Mouse (Mus musculus): ENCODE data around the gene Smyd1.

Smyd1 gene

DNA sequence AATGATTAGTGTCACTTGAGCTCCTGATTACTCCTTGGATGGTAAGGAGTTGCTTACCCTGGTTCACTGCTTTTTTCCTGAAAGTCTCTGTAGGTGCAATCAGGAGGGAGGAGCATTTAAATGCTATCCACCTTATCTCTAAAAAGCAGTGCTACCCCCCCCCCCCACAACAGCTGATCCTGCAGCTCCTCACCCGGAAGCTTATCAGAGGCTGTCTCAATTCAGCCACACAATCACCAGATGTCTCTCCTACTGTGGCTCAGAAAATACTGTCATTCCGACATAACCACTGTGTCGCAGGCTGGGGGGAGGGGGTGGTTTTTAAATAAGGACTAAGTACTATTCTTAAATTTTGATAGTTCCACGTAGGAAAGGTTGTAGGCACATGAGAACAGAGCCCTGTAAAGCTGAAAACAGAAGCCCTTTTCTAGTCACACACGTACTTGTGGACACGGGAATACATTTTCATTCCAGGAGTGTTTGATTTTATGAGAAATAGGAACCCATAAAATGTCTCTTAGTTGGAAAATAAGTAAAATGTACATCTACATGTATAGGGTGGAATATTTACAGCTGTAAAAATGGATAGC lies 61.9 kb downstream of the Smyd1 start:
- no peak for DNase-seq (ENCODE audit: low spot score in 2 of 2)

DNA sequence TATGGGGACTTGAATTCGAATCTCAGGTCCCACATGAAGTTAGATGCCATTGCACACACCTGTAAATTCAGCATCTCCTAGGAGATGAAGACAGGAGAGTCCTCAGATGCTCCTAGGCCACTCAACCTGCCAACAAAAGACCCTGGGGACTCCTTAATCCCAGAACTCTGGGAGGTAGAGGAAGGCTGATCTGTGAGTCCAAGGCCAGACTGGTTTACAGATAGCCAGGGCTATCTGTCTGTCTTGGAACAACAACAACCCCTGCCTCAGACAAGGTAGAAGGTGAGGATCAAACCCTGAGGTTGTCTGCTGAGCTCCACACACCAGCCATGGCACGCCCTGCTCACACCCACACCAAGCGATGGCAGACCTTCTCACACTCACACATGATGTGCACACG lies 62.9 kb downstream of the Smyd1 start:
- DNase-seq (ENCODE audit: low spot score in 2 of 2) = no peak

DNA sequence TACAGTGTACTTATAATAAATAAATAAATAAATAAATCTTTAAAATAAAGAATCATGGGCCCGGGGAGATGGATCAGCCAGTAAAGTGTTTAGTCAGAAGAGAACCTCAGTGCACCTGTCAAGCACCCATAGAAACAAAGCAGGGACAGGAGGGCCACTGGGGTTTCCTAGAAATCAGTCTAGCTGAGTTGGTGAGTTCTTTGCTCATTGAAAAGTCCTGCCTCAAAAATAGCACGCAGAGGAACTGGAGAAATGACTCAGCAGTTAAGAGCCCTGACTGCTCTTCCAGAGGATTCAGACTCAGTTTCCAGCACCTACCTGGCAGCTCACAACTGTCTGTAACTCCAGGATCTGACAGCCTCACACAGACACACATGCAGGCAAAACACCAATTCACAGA lies 63.5 kb downstream of the Smyd1 start:
- DNase-seq (ENCODE audit: low spot score in 2 of 2) = no peak

DNA sequence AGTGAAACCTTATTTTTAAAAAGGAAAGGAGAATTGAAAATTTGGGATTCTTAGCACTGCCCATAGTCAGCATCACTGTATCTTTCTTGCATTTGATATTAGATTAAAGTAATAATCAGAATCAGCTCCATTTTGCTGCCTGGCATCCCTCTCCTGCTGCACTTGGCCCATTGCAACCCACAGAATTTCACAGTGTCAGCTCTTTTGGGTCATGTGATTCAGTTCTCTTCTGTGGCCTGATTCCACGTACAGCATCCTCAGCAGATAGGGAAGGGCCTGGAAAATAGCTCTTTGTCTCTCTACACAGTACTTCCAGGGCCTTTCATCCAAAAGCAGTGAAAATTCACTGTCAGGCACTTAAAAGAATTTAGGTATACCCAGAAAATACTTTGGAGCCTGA lies 64.7 kb downstream of the Smyd1 start:
- DNase-seq (ENCODE audit: low spot score in 2 of 2) = no peak

DNA sequence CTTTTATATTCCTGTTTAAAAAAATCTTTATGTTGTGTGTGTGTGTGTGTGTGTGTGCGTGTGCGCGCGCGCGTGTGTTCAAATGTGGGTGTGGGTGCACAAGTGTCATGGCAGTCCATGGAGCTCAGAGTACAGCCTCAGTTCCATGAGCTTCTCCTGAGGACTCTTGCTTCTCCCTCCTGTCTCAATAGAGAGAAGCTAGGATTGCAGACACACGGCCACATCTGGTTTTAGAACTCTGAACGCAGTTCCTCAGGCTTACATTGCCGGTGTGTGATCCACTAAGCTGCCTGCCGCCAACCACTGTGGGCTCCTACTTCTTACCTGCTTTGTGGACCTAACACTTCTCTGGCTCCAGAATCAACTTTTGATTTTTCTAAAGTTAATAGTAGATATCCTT lies 65.9 kb downstream of the Smyd1 start:
- DNase-seq (ENCODE audit: low spot score in 2 of 2) = no peak

DNA sequence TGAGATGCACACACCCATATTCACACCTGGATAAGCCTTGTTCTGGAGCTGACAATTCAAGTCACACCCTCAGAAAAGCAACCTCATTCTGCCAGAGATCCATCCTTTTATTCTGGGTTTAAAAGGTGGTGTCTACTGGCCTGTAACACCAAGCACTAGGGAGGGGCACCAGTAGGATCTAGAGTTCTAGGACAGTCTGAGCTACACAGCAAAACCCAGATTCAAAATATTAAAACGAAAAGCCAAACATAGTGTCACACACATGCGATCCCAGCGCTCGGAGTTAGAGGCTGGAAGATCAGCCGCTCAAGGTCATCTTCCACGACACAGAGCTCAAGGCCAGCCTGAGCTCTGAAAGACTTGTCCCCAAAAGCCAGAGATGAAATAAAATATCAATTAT lies 67.6 kb downstream of the Smyd1 start:
- no peak for DNase-seq (ENCODE audit: low spot score in 2 of 2)

DNA sequence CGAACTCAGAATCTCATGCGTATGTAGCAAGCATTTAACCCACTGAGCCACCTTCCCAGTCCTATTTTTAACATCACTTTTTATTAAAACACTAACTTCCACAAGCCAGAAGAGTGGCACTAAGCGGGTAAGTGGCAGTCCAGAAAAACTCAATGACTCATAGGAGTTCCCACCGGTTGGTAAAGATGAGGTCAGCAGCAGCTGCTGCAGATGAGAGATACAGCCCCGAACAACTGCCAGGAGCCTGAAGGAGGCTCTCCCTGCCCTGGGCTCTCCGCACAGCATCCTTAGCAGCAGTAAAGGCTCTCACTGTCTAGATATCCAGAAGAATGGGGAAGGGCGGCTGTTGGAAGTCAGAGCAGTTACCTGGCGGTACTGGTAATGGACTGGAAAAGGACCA lies 71.1 kb downstream of the Smyd1 start:
- DNase-seq (ENCODE audit: low spot score in 2 of 2) = no peak

DNA sequence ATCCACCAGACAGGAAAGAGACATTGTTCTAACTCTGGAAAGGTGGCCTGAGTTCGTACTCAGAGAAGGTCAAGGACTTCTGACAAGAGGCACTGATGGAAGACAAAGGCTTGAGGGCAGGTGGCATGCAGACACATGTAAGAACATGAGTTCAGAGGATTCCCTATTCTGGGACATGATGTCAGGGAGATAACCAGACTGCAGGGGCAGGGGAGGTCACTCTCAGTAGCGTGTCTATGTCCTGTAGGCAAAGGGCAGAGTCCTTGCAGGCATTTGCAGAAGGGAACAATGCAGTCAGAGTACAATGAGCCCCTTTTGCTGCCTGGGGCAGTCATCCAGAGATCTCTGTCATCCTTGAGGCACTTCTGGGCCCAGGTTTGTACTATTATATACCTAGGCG lies 72.4 kb downstream of the Smyd1 start:
- no peak for DNase-seq (ENCODE audit: low spot score in 2 of 2)

DNA sequence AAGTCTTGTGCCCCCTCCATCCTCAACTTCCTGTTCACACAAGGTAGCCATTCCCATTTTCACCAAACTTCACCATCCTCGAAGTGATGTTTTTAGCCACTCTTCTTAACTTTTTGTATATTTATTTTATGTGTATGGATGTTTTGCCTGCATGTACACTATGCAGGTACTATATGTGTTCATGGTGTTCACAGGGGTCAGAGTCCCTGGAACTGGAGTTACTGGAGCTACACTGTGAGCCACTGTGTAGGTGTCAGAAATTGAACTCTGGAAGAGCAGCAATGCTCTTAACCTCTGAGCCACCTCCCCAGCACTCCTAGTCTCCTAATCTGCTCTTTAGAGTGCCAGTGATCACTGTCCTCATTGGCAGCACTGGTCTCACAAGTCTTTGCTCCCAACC lies 73.6 kb downstream of the Smyd1 start:
- DNase-seq (ENCODE audit: low spot score in 2 of 2) = no peak

DNA sequence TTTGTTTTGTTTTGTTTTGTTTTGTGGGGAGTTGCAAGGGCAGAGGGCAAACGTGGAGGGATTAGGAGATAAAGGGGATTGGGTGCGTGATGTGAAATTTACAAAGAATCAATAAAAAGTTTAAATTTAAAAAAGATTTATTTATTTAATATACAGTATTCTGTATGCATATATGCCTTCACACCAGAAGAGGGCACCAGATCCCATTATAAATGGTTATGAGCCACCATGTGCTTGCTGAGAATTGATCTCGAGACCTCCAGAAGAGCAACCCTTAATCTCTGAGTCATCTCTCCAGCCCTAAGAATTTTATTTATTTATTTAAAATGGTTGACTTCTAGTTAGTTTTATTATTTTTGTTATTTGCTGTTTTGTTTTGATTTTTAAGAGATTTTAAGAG lies 78.8 kb downstream of the Smyd1 start:
- no peak for DNase-seq (ENCODE audit: low spot score in 2 of 2)

DNA sequence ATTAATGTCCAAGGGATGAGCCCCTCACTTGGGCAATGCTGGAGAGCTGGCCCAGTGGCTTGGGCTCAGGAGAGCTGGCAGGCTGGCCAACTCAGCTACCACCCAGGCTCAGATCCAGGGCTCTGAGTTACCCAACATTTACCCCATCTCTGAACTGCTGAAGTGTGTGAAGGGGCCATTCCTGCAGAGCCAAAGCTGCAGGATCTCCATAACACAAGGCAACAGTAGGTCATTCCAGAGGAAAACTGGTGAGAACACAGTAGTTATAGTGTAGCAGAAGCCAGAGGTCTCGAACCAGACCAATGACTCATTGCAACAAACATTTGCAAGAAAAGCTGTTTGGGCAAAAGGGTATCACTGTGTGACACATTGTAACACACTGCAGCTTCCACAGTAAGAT lies 79.2 kb downstream of the Smyd1 start:
- no peak for DNase-seq (ENCODE audit: low spot score in 2 of 2)

DNA sequence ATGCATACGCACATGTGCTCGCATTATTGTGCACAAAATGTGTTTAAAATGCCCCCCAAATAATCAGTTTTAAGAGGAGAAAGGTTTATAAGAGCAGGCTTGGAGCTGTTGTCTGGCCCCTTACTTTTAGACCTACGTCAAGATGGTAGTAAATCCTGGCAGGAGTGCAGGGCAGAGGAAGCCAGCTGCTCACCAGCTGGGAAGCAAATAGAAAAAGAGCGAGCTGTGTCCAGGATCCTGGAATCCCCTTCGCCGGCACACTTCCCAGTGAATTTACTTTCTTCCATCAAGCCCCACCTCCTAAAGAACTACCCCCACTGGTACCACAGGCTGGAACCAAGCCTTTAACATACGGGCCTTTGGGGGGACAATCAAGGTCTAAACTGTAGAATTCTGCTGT lies 81.2 kb downstream of the Smyd1 start:
- DNase-seq (ENCODE audit: low spot score in 2 of 2) = no peak

DNA sequence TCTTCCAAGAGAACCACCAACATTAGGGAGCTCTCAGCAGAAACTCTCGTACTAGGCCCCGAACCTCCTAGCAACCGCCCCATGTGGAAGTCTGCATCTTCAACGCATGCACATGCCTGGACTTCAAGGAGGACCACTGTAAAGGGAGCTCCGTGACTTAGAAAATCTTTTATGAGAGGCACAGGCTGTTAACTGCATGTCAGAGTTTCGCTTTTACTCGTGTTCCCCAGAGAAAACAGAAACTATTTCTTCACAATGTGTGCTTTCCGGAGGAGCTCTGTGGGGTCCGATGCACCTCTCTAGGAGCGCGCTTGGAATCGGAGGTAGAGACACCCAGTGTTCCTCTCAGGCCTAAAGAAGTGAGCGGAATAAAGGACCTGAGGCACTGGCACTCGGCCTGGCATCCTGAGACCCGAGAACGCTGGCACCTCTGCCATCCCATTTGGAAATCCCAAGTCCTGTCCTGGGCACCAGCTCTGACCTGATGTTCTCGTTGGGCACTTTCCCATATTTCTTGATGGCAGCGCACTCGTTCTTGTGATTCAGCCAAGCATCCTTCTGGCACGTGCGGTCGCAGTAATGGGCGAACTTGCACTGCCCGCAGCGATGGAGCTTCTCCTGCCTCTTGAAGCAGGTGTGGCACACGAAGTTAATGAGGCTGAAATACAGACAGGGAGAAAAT lies 82.8 kb downstream of the Smyd1 start:
- DNase-seq (ENCODE audit: low spot score in 2 of 2) = no peak

DNA sequence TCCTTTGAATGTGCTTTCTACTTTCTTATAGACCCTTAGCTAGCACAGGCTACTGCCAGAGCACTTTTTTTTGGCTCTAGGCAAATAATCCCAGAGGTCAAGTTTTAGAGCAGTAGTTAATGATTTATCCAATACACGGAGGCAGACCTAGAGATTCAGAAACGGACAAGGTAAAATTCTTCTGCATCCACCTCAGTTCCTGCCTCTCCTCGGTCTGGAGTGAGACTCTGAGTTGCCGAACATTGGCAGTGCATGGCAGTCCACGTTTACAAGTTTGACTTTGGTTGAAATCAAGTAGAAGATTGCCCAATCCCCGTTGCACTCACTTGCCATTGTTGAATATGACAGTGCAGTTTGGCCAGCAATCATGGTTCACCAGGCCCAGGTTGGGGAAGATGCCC lies 85.0 kb downstream of the Smyd1 start:
- no peak for DNase-seq (ENCODE audit: low spot score in 2 of 2)

DNA sequence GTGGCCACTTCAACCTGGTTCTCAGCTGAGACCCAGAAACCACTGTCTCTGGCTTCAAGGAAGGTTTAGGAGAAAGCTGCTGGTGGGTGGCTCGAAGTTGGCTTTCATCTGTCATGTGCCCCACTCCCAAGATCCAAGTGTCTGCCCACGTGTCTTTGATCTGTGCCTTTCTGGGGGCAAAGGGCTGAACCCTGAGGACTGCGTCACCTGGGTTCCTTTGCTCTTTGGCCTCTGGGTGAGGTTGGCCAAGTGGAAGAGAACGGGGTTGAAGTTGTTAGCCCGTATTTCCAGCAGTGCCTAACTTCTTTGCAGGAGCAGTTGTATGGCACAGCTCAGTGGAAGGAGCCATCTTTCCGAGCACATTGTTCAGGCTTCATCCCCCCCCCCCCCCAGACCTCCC lies 85.5 kb downstream of the Smyd1 start:
- DNase-seq (ENCODE audit: low spot score in 2 of 2) = no peak

DNA sequence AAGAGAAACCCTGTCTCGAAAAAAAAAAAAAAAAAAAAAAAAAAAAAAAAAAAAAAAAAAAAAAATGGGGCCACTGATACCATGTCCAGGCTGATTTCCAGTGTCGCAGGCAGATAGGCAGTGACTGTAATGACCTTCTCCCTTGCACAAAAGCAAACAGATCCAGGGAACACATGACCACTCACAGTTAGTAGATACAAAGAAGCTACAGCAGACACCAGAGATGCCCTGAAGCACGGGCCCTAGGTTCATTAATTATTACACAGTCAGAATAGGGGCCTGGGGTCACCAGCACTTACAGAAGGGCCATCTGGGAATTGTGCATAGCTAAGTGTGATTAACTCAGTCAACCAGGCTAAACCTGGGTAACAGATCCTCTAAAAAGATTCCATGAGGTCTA lies 86.1 kb downstream of the Smyd1 start:
- no peak for DNase-seq (ENCODE audit: low spot score in 2 of 2)

DNA sequence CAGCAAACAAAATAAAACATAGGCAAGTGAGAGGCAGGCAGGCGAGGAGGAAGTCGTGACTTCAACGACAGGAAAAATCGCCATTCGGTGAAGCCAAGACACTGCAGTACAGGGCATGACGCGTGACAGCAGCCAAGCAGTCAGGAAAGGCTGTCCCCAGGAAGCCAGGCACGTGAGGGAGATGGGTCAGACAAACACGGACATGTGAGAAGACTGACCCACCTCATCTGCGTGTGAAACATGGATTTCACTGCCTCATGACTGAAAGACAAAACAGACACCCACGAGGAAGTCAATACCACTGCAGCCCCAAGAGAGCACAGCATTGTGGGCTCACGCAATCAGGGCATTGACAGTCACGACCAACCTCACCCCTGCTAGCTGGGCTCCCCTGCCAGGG lies 86.9 kb downstream of the Smyd1 start:
- no peak for DNase-seq (ENCODE audit: low spot score in 2 of 2)

DNA sequence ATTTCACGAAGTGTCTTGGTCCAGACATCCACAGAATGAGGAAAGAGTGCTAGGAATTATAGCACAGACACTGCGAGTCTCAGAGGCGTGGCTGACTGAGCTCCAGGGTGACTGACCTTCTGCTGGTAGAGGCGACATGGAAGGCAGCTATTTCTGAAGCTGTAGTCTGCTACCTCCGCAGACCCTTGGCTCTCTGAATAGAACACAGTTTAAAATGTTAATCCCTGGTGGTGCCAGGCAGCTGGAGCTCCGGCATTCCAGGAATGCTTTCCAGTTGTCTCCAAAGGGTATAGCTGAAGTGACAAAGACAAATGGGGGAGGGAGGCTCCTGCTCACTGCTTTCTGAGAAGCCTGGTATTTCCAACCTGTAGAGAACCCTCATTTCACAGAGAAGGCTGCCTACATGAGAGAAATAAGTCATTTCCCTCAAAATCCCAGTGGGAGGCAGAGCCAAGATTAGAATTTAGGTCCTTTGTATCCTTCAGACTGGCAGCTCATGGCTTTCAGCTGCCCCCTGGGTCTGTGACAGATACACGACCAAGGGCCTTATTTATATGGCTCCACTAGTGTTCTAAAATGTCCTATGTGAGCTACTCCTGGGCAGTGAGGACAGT lies 94.8 kb downstream of the Smyd1 start:
- DNase-seq (ENCODE audit: low spot score in 2 of 2) = no peak

DNA sequence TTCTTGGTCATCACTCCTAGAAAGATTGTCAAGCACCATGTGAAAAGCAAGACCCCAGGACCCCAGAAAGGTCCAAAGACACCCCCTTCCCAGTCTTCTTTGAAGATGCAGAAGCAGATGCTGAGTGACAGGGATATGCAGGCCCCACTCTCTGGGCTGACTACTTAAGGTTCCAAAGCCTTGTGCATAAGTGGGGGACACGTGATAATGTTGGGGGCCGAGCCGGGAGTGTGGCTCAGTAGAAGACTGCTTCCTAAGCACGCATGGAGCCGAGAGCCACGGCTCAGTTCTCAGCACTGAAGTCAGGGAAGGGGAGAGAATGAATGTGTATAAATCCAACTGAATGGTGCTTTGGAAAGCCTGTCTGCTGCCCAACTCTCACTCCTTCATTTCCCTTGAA lies 95.5 kb downstream of the Smyd1 start:
- DNase-seq (ENCODE audit: low spot score in 2 of 2) = no peak

DNA sequence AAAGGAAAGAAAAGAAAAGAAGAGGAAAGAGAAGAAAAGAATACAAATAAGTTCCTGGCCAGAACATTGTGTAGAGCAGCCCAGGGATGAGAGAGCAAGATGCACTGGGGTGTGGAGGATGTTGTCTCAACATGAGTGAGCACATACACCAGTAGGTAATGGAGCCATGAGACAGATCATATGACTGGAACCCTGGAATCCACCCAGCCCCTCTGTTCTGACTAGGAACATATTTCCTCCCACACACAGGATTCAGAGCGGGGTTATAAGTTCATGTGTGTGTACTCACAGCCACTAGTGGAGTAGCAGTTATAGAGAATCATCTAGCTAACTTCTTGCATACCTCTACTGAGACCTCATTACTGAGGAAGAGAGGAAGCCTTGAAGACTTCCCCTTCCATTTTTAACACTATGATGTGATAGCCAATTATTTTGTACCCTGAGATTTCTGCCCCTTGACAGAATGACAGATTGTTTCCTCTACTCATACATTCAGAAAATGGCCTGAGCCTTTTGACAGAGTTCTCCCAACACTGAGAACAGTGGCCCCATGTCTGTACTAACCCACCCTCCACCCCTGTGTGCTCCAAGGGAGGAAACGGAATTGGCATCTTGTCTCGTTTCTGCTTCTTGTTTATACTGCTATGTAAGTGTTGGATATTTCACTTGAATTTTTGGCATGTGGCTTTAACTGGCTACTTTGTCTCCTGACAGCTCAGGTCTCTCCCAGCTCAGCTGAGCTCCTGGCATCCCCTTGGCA lies 97.7 kb downstream of the Smyd1 start:
- no peak for DNase-seq (ENCODE audit: low spot score in 2 of 2)

DNA sequence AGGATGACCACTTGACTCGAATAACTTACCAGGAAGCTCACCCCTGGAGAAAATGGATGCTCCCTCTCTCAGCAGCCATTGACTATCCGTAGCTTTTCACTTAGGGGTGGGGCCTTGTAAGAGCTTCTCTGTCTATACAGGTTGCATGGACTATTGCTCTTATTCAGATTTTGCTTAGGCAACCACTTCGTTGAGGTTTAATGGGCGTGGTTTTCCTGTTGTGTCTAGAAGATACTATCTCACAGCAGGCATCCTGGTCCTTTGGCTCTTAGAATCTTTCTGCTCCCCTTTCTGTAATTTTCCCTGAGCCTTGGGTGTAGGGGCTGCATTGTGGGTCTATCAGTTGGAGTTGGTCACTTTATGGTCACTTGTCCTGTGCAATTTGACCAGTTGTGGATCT lies 100.5 kb downstream of the Smyd1 start:
- no peak for DNase-seq (ENCODE audit: low spot score in 2 of 2)

DNA sequence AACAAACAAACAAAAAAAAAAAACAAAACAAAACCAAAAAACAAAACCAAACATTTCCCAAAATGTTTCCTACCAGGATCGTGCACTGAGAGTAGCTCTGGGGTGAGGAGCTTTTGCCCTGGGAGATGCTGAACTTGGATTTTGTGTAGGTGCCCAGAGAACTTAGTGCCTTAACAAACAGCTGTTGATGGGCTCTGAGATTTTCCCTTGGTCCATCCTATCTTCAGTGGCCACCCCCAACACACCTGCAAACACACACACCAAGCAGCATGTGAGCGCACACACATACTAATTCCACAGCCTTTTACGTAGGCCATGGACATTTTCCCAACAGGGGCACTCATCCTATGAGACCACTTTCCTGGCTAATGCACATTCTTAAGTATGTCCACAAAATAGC lies 109.6 kb downstream of the Smyd1 start:
- DNase-seq (ENCODE audit: low spot score in 2 of 2) = no peak

DNA sequence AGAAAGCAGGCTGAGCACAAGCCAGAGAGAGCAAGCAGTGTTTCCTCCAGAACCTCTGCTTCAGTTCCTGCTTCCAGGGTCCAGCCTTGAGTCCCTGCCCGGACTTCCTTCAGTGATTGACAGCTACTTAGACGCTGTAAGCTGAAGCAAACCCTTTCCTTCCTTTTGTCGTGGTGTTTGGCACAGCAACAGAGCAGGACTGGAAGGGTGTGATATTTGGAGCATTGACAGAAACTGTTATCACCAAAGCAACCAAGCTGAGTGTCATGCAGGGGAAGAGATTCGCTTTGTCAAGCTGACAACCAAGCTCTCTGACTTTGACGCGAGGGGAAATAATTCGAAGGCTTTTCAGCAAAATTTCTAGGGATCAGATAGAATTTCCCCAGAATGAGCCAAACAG lies 110.1 kb downstream of the Smyd1 start:
- no peak for DNase-seq (ENCODE audit: low spot score in 2 of 2)

All from spleen, postnatal 36 days (tissue).